Mouse (Mus musculus): ENCODE results near the gene Qk. TPM values are rescaled to one million over a fixed set of nuclear protein-coding genes. Genes with fewer than 3 reads are reported as not detected.

Gene Qk
- polyA plus RNA-seq, 1 experiment from 2014 or later, result 26.1 TPM

DNA sequence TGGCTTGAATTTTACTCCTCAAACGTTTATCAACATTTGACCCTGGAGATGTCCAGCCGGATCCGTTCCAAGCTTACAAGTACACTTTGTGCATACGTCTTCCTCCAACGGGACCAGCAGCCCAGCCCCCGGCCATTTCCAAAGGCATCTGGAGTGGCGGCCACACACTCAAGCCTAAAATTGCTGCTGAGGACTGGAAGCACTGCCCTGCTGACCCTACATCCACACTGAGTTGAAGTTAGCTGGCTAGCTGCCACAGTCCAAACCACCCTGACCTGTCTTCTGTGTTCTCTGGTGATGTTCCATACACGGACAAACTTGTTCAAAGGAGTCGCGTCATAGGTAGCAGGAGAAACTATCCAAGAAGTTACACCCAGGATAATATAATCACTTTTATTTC, 18.6 kb upstream of the Qk start:
- no peak overlapping the region for H3K4me2 ChIP-seq
- 71% methylated on average over 10 of the region's 10 CpGs for WGBS
- H3K27ac ChIP-seq, result no peak overlapping the region

GRCm38 (mm10) chr17:10336558-10336957, 16.9 kb upstream of the Qk start:
- 83% methylated on average over 12 of the region's 12 CpGs for WGBS
- Histone ChIP-seq H3K9ac (no peak overlapping the region), H3K4me1 (peaks cover 13% of the 10 kb centered on the region), H3K36me3 (no peaks in the 10 kb centered on the region), H3K4me2 (no peak overlapping the region), H3K27me3 (no peaks in the 10 kb centered on the region), H3K9me3 (no peaks in the 10 kb centered on the region), H3K27ac (no peak overlapping the region), H3K4me3 (no peak overlapping the region)
- no peak for ATAC-seq (ENCODE audit: insufficient number of reproducible peaks, low FRiP score, low TSS enrichment, low read depth)

More for the DNA sequence above, 18.6 kb upstream of the Qk start:
- no peaks in the 10 kb centered on the region for H3K36me3 ChIP-seq
- H3K4me1 ChIP-seq, result peaks cover 21% of the 10 kb centered on the region
- no peak overlapping the region for H3K9ac ChIP-seq
- H3K27me3 ChIP-seq, result no peaks in the 10 kb centered on the region
- H3K4me3 ChIP-seq, result no peak overlapping the region
- H3K9me3 ChIP-seq, result no peaks in the 10 kb centered on the region
- no peak for ATAC-seq (ENCODE audit: insufficient number of reproducible peaks, low FRiP score, low TSS enrichment, low read depth)

DNA sequence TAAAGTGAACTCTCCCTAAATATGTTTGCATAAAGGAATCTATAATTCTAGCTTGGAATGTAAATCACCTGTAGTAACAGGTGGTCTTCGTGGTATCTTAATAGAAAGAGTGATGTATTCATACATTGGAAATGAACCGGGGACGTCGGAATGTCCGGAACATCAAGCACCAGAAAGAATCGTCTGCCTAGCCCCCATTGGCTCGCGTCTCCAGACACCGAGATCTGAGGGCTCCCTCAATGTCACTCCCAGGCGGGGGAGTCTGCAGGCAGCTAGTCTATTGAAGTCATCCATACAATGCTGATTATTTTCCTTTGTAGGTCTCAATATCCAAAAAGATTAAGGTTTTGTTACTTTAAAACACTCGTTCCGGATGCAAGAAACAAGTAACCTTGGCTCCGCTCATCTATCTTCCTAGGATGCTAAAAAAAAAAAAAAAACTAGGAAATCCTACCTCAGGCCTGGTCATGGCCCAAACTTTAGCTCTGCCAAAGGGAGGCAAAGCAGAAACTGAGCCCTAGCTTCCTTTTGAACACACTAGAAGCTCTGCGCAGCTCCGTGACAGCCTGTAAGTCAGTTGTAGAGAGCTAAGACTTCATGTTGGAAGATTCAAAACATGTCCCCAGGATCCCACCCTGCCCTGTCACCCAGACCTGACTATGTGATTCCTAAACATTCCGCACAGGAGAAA, 16.3 kb upstream of the Qk start:
- Histone ChIP-seq H3K27me3 (no peaks in the 10 kb centered on the region), H3K27ac (peak overlapping the region; percentile 85), H3K4me2 (peak overlapping the region; percentile 80), H3K4me3 (peak overlapping the region; percentile 50), H3K9me3 (no peaks in the 10 kb centered on the region), H3K9ac (no peak overlapping the region), H3K36me3 (no peaks in the 10 kb centered on the region), H3K4me1 (peaks cover 13% of the 10 kb centered on the region)
- ATAC-seq (ENCODE audit: insufficient number of reproducible peaks, low FRiP score, low TSS enrichment, low read depth), result no peak
- WGBS, result 25% methylated on average over 16 of the region's 16 CpGs

DNA sequence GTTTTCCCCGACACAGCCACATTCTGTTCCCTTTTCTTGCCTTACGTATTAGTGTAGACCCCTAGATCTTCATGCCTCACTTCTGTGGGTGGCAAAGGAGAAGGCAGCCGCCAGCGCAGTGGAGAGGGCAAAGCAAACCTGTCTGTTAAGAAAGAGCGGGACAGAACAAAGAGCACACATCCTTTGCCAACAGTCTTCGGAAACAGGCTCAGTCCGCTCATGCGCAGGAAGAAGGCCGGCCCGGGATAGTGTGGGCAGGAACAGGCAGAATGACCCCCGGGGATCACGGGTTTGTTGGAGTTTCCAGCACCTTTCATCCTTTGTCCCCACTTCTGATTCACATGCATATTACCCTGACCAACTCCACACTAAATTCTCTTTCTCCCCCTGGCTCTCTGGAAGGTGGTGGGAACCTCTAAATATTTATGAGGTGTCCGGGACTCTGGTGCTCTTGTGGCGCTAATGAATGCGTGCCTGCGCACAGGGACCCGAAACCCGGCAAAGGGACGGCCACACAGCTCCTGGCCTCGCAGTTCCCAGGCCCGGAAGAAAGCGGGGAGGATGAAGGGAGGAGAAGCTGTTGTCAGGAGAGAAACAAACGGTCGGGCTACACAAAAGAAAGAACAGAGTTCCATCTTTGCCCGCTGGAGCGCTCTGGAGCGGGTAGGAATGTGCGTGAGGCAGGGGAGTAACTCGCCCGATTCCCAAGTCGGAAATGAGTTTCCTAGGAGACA, 15.5 kb upstream of the Qk start:
- H3K27ac ChIP-seq, result peak overlapping the region; percentile 85
- peak; percentile 82; the same call in 1 of the 2 replicates for ATAC-seq (ENCODE audit: insufficient number of reproducible peaks, low FRiP score, low TSS enrichment, low read depth)
- WGBS, result 1% methylated on average over 31 of the region's 31 CpGs

DNA sequence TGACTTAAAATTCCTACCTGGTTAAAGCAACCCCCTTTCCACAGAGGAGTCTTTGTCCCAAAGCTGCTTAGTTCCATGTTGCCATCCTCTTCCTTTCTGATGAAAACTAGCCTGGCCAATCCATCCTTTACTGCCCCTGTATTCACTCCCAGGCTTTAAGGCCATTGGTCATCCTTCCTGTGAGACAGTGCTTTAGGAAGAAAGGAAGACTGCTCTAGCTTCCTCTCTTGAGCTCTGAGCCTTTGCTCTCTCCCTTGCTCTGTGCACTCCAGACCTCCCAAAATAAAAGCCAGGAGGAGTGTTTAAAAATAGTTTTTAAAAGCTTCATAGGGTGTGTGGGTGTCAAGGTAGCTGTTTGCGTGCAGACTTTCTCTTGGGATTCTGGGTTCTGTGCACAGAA, 14.8 kb upstream of the Qk start:
- peak overlapping the region; percentile 50 for H3K4me3 ChIP-seq
- peaks cover 13% of the 10 kb centered on the region for H3K4me1 ChIP-seq
- H3K9ac ChIP-seq, result no peak overlapping the region
- H3K27ac ChIP-seq, result peak overlapping the region; percentile 85
- H3K9me3 ChIP-seq, result no peaks in the 10 kb centered on the region
- 7% methylated on average over 1 of the region's 1 CpGs for WGBS
- H3K27me3 ChIP-seq, result no peaks in the 10 kb centered on the region
- peak overlapping the region; percentile 80 for H3K4me2 ChIP-seq
- H3K36me3 ChIP-seq, result no peaks in the 10 kb centered on the region
- no peak for ATAC-seq (ENCODE audit: insufficient number of reproducible peaks, low FRiP score, low TSS enrichment, low read depth)

More for the DNA sequence above, 15.5 kb upstream of the Qk start:
- Histone ChIP-seq H3K9ac (peak overlapping the region; percentile 49), H3K27me3 (no peaks in the 10 kb centered on the region), H3K4me1 (peaks cover 13% of the 10 kb centered on the region), H3K9me3 (no peaks in the 10 kb centered on the region), H3K4me3 (peak overlapping the region; percentile 50), H3K36me3 (no peaks in the 10 kb centered on the region), H3K4me2 (peak overlapping the region; percentile 80)

DNA sequence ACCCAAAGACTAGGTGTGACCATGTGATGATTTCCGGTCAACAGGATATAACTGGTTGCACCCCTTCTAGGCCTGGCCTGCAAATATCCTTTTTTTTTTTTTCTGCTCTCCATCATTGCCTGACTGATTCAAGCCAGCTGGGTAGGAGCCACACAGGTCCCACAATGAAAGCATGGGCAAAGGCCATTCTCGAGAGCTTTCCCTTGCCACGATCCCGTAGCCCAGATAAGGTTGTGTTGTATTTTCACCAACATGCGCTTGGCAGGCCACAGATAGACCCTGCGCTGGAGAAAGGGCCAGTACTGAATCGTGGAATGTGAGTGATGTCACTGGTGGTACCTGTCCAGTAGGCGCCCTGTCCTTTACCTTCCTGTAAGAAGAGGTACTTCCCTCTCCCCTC, 13.7 kb upstream of the Qk start:
- Histone ChIP-seq H3K4me2 (no peak overlapping the region), H3K9me3 (no peaks in the 10 kb centered on the region), H3K36me3 (no peaks in the 10 kb centered on the region), H3K4me1 (peaks cover 13% of the 10 kb centered on the region), H3K4me3 (no peak overlapping the region), H3K27me3 (no peaks in the 10 kb centered on the region), H3K9ac (no peak overlapping the region), H3K27ac (no peak overlapping the region)
- ATAC-seq (ENCODE audit: insufficient number of reproducible peaks, low FRiP score, low TSS enrichment, low read depth), result no peak
- WGBS, result 89% methylated on average over 8 of the region's 8 CpGs

- H3K27ac ChIP-seq, result no peak overlapping the region
- no peak overlapping the region for H3K9ac ChIP-seq
- H3K9me3 ChIP-seq, result no peaks in the 10 kb centered on the region
- H3K27me3 ChIP-seq, result no peaks in the 10 kb centered on the region
- H3K4me1 ChIP-seq, result peaks cover 13% of the 10 kb centered on the region
- no peak overlapping the region for H3K4me3 ChIP-seq
- ATAC-seq (ENCODE audit: insufficient number of reproducible peaks, low FRiP score, low TSS enrichment, low read depth), result no peak
- H3K4me2 ChIP-seq, result no peak overlapping the region
- no peaks in the 10 kb centered on the region for H3K36me3 ChIP-seq
- 74% methylated on average over 3 of the region's 3 CpGs for WGBS
Measured at GRCm38 (mm10) chr17:10332127-10332526, 12.5 kb upstream of the Qk start.

DNA sequence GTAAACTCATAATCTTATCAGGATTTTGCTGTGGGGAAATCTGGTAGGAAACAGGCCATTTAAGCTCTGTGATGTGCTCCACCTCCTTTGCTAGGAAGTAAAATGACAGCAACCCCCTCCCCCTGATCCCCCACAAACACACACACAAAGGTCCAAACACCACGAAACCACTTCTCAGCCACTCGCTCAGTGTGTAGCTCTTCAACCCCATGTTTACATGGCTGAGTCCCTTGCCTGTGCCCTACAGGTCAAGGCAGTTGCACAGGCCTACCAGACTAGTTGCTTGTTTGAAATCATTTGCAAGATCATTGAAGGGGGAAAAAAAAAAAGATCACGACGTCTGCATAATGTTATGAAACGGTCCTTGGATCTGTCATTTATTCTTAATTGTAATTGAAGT, 9.8 kb upstream of the Qk start:
- Histone ChIP-seq H3K9ac (no peak overlapping the region), H3K4me2 (no peak overlapping the region), H3K27me3 (no peaks in the 10 kb centered on the region), H3K4me1 (0 out of 2 replicates have a peak, but pooled peaks cover 1% of the 10 kb centered on the region), H3K9me3 (no peaks in the 10 kb centered on the region), H3K27ac (no peak overlapping the region), H3K36me3 (no peaks in the 10 kb centered on the region), H3K4me3 (no peak overlapping the region)
- 81% methylated on average over 5 of the region's 5 CpGs for WGBS
- ATAC-seq (ENCODE audit: insufficient number of reproducible peaks, low FRiP score, low TSS enrichment, low read depth), result no peak

DNA sequence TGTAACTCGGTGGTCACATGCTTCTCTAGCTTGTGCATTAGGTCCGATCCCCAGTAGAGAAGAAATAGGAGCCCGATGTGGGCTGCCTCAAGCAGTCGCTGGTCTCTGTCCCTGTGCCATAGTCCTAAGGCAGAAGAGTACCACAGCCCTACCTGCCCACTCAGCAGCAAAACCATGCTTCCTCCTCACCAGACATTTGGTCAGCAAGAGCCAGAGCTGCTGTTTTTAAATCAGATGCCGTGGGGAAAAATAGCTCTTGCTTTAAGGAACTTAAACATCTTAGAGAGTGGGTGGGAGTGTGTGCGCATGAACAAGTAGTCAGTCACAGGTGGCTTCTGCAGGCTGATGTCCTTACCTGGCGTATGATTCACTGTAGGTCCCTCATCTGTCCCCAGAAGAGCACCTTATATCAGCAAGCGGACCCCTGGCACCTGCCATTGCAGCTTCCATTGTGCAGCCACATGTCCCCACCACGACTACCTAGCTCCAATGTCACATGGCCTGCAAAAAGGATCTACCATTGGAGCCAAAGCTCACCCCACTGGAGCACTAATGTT, 9.0 kb upstream of the Qk start:
- H3K27me3 ChIP-seq, result no peaks in the 10 kb centered on the region
- WGBS, result 85% methylated on average over 9 of the region's 9 CpGs
- H3K27ac ChIP-seq, result no peak overlapping the region
- H3K4me2 ChIP-seq, result no peak overlapping the region
- H3K4me3 ChIP-seq, result no peak overlapping the region
- no peak overlapping the region for H3K9ac ChIP-seq
- no peaks in the 10 kb centered on the region for H3K4me1 ChIP-seq
- H3K36me3 ChIP-seq, result no peaks in the 10 kb centered on the region
- H3K9me3 ChIP-seq, result no peaks in the 10 kb centered on the region
- no peak for ATAC-seq (ENCODE audit: insufficient number of reproducible peaks, low FRiP score, low TSS enrichment, low read depth)

GRCm38 (mm10) chr17:10327584-10328210, 8.0 kb upstream of the Qk start:
- WGBS, result 68% methylated on average over 5 of the region's 5 CpGs
- no peak overlapping the region for H3K9ac ChIP-seq

GRCm38 (mm10) chr17:10326596-10327045, 7.0 kb upstream of the Qk start:
- no peaks in the 10 kb centered on the region for H3K27me3 ChIP-seq
- H3K36me3 ChIP-seq, result no peaks in the 10 kb centered on the region
- no peak for ATAC-seq (ENCODE audit: insufficient number of reproducible peaks, low FRiP score, low TSS enrichment, low read depth)
- no peak overlapping the region for H3K4me2 ChIP-seq
- no peaks in the 10 kb centered on the region; the same call in 1 of the 2 replicates for H3K4me1 ChIP-seq
- H3K4me3 ChIP-seq, result no peak overlapping the region
- H3K27ac ChIP-seq, result no peak overlapping the region
- WGBS, result 58% methylated on average over 3 of the region's 3 CpGs
- H3K9me3 ChIP-seq, result no peaks in the 10 kb centered on the region
- no peak overlapping the region for H3K9ac ChIP-seq

More at GRCm38 (mm10) chr17:10327584-10328210, 8.0 kb upstream of the Qk start:
- H3K4me3 ChIP-seq, result no peak overlapping the region
- no peaks in the 10 kb centered on the region; the same call in 1 of the 2 replicates for H3K4me1 ChIP-seq
- no peak overlapping the region for H3K27ac ChIP-seq
- no peak overlapping the region for H3K4me2 ChIP-seq
- no peaks in the 10 kb centered on the region for H3K9me3 ChIP-seq
- no peaks in the 10 kb centered on the region for H3K27me3 ChIP-seq
- no peak for ATAC-seq (ENCODE audit: insufficient number of reproducible peaks, low FRiP score, low TSS enrichment, low read depth)
- no peaks in the 10 kb centered on the region for H3K36me3 ChIP-seq

DNA sequence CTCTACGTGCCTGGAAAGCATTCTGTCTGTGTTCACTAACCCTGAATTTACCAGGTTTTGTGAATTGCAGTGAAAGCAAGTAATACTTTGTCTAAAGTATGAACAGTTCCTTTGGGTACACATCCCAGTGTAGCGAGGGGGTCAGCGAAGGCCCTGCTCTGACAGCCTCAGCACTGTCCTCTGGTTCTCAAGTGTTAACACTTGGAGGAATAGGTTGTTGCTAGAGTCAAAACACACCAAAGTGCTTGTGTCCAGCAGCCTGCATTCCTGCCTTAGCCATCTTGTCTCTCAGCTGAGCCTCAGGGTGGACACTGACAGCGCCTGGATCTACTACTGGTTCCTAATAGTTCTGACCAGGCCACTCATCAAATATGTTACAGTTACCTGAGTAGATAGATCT, 6.3 kb upstream of the Qk start:
- no peak for ATAC-seq (ENCODE audit: insufficient number of reproducible peaks, low FRiP score, low TSS enrichment, low read depth)
- Histone ChIP-seq H3K4me1 (peaks cover 3% of the 10 kb centered on the region), H3K9ac (no peak overlapping the region), H3K4me3 (no peak overlapping the region), H3K36me3 (no peaks in the 10 kb centered on the region), H3K27ac (no peak overlapping the region), H3K4me2 (no peak overlapping the region), H3K9me3 (no peaks in the 10 kb centered on the region), H3K27me3 (no peaks in the 10 kb centered on the region)
- WGBS, result 92% methylated on average over 4 of the region's 4 CpGs

All from limb, embryonic 15.5 days (tissue).